Mouse (Mus musculus) limb, embryonic 10.5 days (tissue): ENCODE results near the gene Sertad2. TPM values are rescaled to one million over a fixed set of nuclear protein-coding genes. Genes with fewer than 3 reads are reported as not detected.
A peak's percentile ranks its signal among the peaks of the same experiment; 100 is the strongest.

Experiments
- DNase-seq: peaks from one replicate; pipeline ENCODE4 v3.0.0-alpha.2; 2017; ENCODE audit warnings: low spot score
- H3K27ac ChIP-seq: fragments of 300-500 bp; sonication (generic); 2 replicates; pipeline ENCODE4 v1.5.1; 2016; ENCODE audit warnings: mild to moderate bottlenecking
- H3K27me3 ChIP-seq: fragments of 300-500 bp; sonication (generic); 2 replicates; pipeline ENCODE4 v1.6.1; 2016; ENCODE audit warnings: low read depth, mild to moderate bottlenecking; ENCODE audit not compliant: poor library complexity, severe bottlenecking
- H3K36me3 ChIP-seq: fragments of 300-500 bp; sonication (generic); 2 replicates; pipeline ENCODE4 v1.6.1; 2016; ENCODE audit warnings: mild to moderate bottlenecking, moderate library complexity
- H3K4me1 ChIP-seq: fragments of 300-500 bp; sonication (generic); 2 replicates; pipeline ENCODE4 v1.6.1; 2016
- H3K4me3 ChIP-seq: fragments of 300-500 bp; sonication (generic); 2 replicates; pipeline ENCODE4 v1.5.1; 2016; ENCODE audit warnings: mild to moderate bottlenecking, moderate library complexity
- H3K9me3 ChIP-seq: fragments of 300-500 bp; sonication (generic); replicated peaks from 2 replicates; pipeline ENCODE4 v1.6.1; 2016; ENCODE audit warnings: mild to moderate bottlenecking
- WGBS: fragments of 180-500 bp; shearing (Covaris S2); methylation state at CpG from one replicate; pipeline ENCODE4 v1.1.7; 2016; 5-methylcytosine and 5-hydroxymethylcytosine counted together
- polyA plus RNA-seq: library from polyadenylated mRNA; unstranded; fragments of >200 nt; fragmentation: Nextera tagmentation; extraction: Ambion mirVana; gene quantifications from 2 replicates; pipeline ENCODE4 v1.2.1, GENCODE M21; 2016

Sertad2 gene
- polyA plus RNA-seq, 1 experiment from 2014 or later, result 27.0 TPM

- 1% methylated on average over 37 of the region's 42 CpGs for WGBS
These were observed 10.8 kb upstream of the Sertad2 start for GRCm38 (mm10) chr11:20531992-20532881.

GRCm38 (mm10) chr11:20533231-20533630, 9.8 kb upstream of the Sertad2 start:
- Histone ChIP-seq H3K27ac (no peak overlapping the region), H3K36me3 (no peaks in the 10 kb centered on the region), H3K4me3 (no peak overlapping the region), H3K27me3 (peaks cover 3% of the 10 kb centered on the region; the same call in 1 of the 2 replicates), H3K4me1 (peaks cover 13% of the 10 kb centered on the region), H3K9me3 (no peaks in the 10 kb centered on the region)
- WGBS, result 87% methylated on average over 4 of the region's 4 CpGs
- no peak for DNase-seq

More at GRCm38 (mm10) chr11:20531992-20532881, 10.8 kb upstream of the Sertad2 start:
- peaks cover 13% of the 10 kb centered on the region for H3K4me1 ChIP-seq
- peaks cover 3% of the 10 kb centered on the region; the same call in 1 of the 2 replicates for H3K27me3 ChIP-seq
- peak overlapping the region; percentile 86 for H3K27ac ChIP-seq
- no peaks in the 10 kb centered on the region for H3K9me3 ChIP-seq
- DNase-seq, result peak; percentile 81
- no peaks in the 10 kb centered on the region for H3K36me3 ChIP-seq
- peak overlapping the region; percentile 70 for H3K4me3 ChIP-seq

GRCm38 (mm10) chr11:20537221-20537620, 5.8 kb upstream of the Sertad2 start:
- 93% methylated on average over 3 of the region's 3 CpGs for WGBS
- Histone ChIP-seq H3K36me3 (no peaks in the 10 kb centered on the region), H3K27me3 (peaks cover 3% of the 10 kb centered on the region; the same call in 1 of the 2 replicates), H3K4me3 (no peak overlapping the region), H3K27ac (no peak overlapping the region), H3K9me3 (no peaks in the 10 kb centered on the region), H3K4me1 (peaks cover 10% of the 10 kb centered on the region)
- DNase-seq, result no peak

- WGBS, result 79% methylated on average over 3 of the region's 3 CpGs
These were observed 4.6 kb upstream of the Sertad2 start for GRCm38 (mm10) chr11:20538496-20538895.

GRCm38 (mm10) chr11:20541280-20541679, 1.8 kb upstream of the Sertad2 start:
- WGBS, result 79% methylated on average over 3 of the region's 3 CpGs
- peaks cover 16% of the 10 kb centered on the region for H3K4me1 ChIP-seq
- H3K9me3 ChIP-seq, result no peaks in the 10 kb centered on the region
- no peak overlapping the region for H3K27ac ChIP-seq
- DNase-seq, result no peak
- H3K27me3 ChIP-seq, result peaks cover 9% of the 10 kb centered on the region
- H3K4me3 ChIP-seq, result no peak overlapping the region
- H3K36me3 ChIP-seq, result no peaks in the 10 kb centered on the region

More at GRCm38 (mm10) chr11:20538496-20538895, 4.6 kb upstream of the Sertad2 start:
- Histone ChIP-seq H3K4me1 (peaks cover 8% of the 10 kb centered on the region), H3K9me3 (no peaks in the 10 kb centered on the region), H3K27me3 (peaks cover 3% of the 10 kb centered on the region; the same call in 1 of the 2 replicates), H3K4me3 (no peak overlapping the region), H3K36me3 (no peaks in the 10 kb centered on the region), H3K27ac (no peak overlapping the region)
- DNase-seq, result no peak

- peaks cover 9% of the 10 kb centered on the region for H3K27me3 ChIP-seq
- DNase-seq, result no peak
- 2% methylated on average over 29 of the region's 29 CpGs for WGBS
- no peaks in the 10 kb centered on the region for H3K36me3 ChIP-seq
- H3K9me3 ChIP-seq, result no peaks in the 10 kb centered on the region
- H3K27ac ChIP-seq, result peak overlapping the region; percentile 91
- H3K4me3 ChIP-seq, result peak overlapping the region; percentile 84
- H3K4me1 ChIP-seq, result peaks cover 16% of the 10 kb centered on the region
These were observed 937 bp upstream of the Sertad2 start for GRCm38 (mm10) chr11:20541995-20542637.

GRCm38 (mm10) chr11:20543453-20544120, 534 bp downstream of the Sertad2 start:
- Histone ChIP-seq H3K36me3 (no peaks in the 10 kb centered on the region), H3K4me3 (peak overlapping the region; percentile 84), H3K4me1 (peaks cover 16% of the 10 kb centered on the region), H3K9me3 (no peaks in the 10 kb centered on the region), H3K27ac (peak overlapping the region; percentile 91), H3K27me3 (peaks cover 9% of the 10 kb centered on the region)
- no peak for DNase-seq
- WGBS, result under 1% methylated on average over 51 of the region's 51 CpGs

- peak overlapping the region; percentile 84 for H3K4me3 ChIP-seq
- 54% methylated on average over 8 of the region's 8 CpGs for WGBS
- H3K27ac ChIP-seq, result no peak overlapping the region
- H3K36me3 ChIP-seq, result no peaks in the 10 kb centered on the region
- H3K27me3 ChIP-seq, result peaks cover 9% of the 10 kb centered on the region
- H3K9me3 ChIP-seq, result no peaks in the 10 kb centered on the region
- H3K4me1 ChIP-seq, result peaks cover 16% of the 10 kb centered on the region
- DNase-seq, result no peak
These were observed 1.3 kb downstream of the Sertad2 start for GRCm38 (mm10) chr11:20544376-20544775.

GRCm38 (mm10) chr11:20544801-20545515, 1.9 kb downstream of the Sertad2 start:
- Histone ChIP-seq H3K27me3 (peaks cover 9% of the 10 kb centered on the region), H3K27ac (no peak overlapping the region), H3K36me3 (no peaks in the 10 kb centered on the region), H3K9me3 (no peaks in the 10 kb centered on the region), H3K4me3 (no peak overlapping the region), H3K4me1 (peaks cover 16% of the 10 kb centered on the region)
- no peak for DNase-seq
- WGBS, result 62% methylated on average over 3 of the region's 3 CpGs

- Histone ChIP-seq H3K4me1 (peaks cover under 1% of the 10 kb centered on the region; the same call in 1 of the 2 replicates), H3K36me3 (no peaks in the 10 kb centered on the region), H3K27me3 (peaks cover 9% of the 10 kb centered on the region), H3K4me3 (no peak overlapping the region), H3K27ac (no peak overlapping the region), H3K9me3 (no peaks in the 10 kb centered on the region)
- 93% methylated on average over 2 of the region's 2 CpGs for WGBS
- DNase-seq, result no peak
These were observed 6.4 kb downstream of the Sertad2 start for GRCm38 (mm10) chr11:20549481-20549880.

GRCm38 (mm10) chr11:20550196-20550595, 7.1 kb downstream of the Sertad2 start:
- Histone ChIP-seq H3K27ac (no peak overlapping the region), H3K4me1 (no peaks in the 10 kb centered on the region), H3K27me3 (peaks cover 6% of the 10 kb centered on the region), H3K36me3 (no peaks in the 10 kb centered on the region), H3K9me3 (no peaks in the 10 kb centered on the region), H3K4me3 (no peak overlapping the region)
- DNase-seq, result no peak
- WGBS, result 87% methylated on average over 7 of the region's 7 CpGs

- DNase-seq, result no peak
- H3K27me3 ChIP-seq, result no peaks in the 10 kb centered on the region
- H3K4me1 ChIP-seq, result no peaks in the 10 kb centered on the region
- no peaks in the 10 kb centered on the region for H3K9me3 ChIP-seq
- 92% methylated on average over 2 of the region's 2 CpGs for WGBS
- H3K27ac ChIP-seq, result no peak overlapping the region
- no peaks in the 10 kb centered on the region for H3K36me3 ChIP-seq
- H3K4me3 ChIP-seq, result no peak overlapping the region
These were observed 9.0 kb downstream of the Sertad2 start for GRCm38 (mm10) chr11:20552059-20552458.
